Mouse (Mus musculus): ENCODE data around the gene Cpd. TPM values are rescaled to one million over a fixed set of nuclear protein-coding genes. Genes with fewer than 3 reads are reported as not detected.

Gene Cpd
- 1 to 10 TPM; 3.8 to 5.5 (median 5.5) TPM for polyA plus RNA-seq (2017; shearing (Covaris generic))

DNA sequence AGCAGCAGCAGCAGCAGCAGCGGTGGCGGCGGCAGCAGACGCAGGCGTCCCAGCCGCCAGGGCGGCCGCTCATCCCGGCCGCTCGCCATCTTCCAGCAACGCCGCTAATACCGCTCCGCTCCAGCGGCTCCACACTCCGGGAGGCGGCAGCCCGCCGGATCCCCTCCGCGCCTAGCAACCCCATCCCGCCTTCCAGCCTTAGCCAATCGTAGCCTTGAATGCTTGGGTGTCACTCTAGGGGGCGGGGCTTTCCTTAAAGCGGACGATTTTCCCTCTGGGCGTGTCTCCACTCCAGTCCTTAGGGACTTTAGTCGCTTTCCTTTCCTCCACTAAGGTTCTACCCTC lies at the start of gene Cpd:
TSS of gene Cpd (minus strand) at position 141 of the 345 bp plus-strand sequence.
- peak; percentile 78 for ATAC-seq

DNA sequence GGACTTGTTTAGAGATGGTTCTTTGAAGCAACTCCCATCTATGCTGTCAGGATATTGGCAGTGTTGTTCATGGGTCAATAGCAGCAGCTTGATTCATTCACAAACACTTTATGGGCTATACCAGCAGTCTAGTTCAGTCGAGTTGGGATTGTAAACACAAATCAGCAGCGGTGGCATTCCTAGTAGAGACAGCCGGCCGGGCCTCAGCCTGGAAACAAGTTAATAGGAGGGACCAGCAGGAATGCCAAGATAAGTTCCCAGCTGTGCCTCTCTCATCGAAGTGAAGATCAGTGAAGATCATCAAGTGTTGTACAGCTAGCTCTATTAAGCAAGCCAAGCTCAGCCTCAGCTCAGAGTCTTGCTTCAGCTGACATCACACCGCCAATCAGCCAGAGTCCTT lies 49.5 kb upstream of the Cpd start:
- no peak for ATAC-seq

GRCm38 (mm10) chr11:76894240-76894639 lies 47.4 kb upstream of the Cpd start:
- ATAC-seq, result no peak

DNA sequence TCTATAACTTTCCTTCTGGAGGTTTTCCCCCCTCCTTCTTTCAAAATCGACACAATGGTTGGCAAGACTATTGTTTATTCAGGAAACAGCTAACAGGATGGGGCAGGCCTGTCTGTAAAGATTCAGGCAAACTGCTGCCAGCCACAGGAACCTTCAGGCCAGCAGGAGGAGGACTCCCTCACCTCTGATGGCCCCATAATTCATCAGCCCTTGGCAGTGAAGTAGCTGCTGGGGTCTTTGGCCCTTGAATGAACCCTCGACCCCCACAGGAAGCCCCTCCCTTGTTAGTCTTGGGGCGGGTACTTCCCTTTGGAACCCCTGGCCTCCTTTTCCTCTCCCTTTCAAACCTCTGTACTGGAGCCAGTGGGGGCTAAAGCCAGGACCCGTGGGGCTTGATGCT lies 46.8 kb upstream of the Cpd start:
- ATAC-seq, result no peak

- no peak for ATAC-seq
Measured at GRCm38 (mm10) chr11:76892972-76893371, 46.2 kb upstream of the Cpd start.

DNA sequence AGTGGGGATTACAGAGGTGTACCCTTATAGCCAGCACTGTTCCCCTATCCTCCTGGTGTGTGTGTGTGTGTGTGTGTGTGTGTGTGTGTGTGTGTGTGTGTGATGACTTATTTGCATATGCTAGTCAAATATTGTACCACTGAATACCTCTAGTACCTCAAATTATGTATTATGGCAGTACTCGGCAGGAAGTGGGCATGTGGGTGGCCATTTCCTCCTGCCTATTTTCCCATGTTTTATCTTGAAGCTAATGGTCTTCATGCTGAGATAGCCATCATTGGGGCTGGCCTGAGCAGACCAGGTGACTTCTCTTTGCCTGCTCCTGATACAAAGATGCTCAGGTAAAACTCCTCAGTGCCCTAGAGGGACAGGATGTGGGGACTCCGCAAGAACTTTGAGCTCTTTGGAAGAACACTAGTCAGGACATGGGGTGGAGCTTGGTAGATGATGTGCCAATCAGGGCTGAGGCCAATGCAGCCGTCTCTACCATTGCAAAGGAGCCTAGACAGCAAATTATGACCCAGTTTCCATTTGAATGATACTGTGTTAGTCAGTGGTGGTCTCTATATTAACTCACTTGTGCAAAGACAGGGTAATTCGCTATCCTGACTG lies 45.0 kb upstream of the Cpd start:
- peak; percentile 73 for ATAC-seq

DNA sequence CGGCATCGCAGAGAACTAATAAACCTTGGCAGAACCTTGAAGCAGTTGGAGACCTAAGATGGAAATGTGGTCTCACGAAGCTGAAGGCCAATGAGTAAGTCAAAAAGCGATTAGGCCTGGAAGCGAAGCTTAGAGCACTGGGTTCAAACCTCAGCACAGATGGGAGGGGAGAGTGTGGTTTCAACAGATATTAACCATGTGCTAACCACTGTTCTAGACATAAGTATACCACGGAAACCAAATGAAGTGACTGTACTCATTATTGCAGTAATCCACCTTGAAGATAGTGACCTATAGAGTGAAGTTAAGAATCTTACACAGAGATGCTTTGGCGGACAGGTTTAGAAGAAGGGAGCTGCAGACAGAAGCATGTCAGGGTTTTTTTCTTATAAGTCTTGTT lies 44.4 kb upstream of the Cpd start:
- ATAC-seq, result no peak

DNA sequence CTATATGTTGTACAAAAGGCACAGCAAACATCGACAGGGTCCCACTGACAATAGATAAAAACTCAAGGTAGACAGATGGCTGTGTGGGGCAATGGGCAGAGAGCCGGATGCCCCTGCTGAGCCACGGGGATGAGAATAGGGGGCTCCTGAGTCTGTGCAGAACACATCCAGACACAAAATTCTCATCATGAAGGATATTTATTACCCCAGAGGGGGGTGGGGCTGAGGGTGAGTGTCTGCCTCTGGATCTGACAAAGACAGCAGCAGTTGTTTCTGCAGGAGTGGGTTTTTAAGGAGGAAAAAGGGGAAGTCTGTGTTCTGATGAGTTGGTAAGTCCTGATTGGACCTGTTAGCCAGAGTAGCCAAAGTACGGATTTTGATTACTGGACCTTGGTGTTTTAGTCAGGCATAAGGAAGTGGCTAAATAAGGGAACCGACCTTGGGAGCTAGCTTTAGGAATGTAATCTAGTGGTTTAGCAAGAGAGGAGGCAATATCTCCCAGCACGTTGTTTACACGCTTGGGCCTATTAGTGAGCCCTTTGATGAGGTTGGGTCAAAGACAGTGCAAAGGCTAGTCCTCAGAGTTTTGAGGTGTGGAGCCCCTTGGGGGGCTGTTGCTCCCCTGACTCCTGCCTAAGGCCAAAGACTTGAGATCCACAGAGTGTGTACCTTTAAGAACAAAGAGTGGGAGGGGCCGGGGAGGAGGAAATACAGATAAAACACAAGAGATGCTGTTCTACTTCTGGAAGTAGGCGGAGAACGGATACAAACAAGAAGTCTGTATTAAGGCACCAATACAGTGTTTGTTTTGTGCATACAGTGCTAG lies 42.7 kb upstream of the Cpd start:
- peak; percentile 69 for ATAC-seq

DNA sequence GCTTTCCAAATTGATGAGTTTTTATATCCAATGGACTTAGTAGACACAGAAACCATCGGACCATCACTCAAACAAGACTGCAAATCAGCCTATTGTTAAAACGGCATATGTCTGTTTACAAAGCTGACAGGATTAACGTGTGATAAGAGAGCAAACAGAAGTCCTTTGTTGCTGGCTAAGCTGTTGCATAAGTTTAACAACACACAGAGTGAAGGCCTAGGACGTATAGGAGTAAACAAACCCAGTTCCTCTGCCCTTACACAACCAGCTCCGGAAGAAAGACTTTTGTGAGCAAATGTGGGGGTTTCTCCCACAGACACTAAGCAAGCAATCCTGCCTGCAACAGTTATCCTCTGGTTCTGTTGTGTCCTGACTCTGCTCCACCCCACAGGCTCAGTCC lies 37.6 kb upstream of the Cpd start:
- ATAC-seq, result no peak

DNA sequence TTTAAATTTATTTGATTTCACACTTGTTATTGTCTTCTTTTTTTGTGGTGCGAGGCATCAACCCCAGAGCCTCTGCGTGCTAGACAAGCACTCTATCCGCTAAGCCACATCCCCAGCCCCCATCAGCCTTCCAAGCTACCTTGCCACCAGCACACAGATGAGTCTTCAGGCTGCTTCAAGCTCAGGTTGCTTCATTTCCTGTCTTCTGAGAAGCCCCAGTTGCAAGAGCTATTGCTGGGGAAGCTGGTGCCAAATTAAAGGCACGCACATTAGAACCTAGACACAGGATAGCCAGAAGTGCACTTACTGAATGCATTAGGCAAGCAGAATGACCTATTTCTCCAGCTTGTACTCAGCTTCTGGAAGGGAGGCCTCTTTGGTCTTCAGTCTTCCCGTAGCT lies 33.0 kb upstream of the Cpd start:
- peak; percentile 86 for ATAC-seq

DNA sequence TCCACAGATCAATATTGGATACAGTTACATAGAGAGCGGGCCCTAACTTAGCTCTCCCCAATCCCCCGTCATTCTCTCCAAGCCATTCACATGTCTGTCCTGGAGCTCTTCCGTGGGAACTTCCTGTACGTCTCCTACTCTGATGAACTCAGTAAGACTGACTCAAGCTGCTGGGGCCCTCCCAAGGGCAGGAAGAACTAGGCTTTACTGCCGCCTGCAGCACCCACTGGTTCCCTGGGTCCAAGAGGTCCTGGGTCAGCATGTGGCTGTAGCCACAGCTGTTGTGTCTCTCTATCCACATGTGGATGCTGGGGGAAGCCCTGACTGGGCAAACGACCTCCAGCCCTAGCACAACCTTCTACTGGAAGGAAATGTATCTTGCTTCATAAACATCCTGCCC lies 27.9 kb upstream of the Cpd start:
- ATAC-seq, result peak; percentile 35

- no peak for ATAC-seq
Measured at GRCm38 (mm10) chr11:76873865-76874264, 27.0 kb upstream of the Cpd start.

DNA sequence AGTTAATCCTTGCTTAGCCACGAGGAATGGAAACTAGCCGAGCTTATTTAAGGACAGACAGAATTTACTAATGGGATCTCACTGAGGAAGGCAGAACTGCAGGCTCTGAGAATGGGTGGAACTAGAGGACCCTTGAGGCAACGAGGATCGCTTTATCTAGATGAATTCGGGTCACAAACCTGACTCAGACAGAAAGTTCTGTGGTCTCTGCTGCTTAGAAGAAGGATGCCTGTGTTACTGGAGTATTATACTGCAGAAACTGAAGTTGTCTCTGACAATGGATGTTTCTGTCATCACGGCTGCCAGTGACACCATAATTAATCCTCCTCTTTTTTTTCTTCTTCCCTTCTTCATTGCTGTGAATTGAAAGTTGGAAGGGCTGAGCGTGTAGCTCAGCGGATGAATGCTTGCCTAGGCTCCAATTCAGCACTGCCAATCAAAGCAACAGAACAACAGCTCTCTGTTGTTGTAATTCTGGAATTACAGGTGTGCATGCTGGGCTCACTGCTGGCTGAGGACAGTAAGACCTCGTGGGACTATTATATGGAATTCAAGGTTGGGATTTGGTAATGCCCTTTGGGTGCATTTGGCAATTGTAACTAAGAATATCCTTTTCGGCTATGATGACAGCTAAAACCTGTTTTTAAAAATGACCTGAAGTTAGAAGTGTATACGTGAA lies 25.9 kb upstream of the Cpd start:
- ATAC-seq, result no peak

DNA sequence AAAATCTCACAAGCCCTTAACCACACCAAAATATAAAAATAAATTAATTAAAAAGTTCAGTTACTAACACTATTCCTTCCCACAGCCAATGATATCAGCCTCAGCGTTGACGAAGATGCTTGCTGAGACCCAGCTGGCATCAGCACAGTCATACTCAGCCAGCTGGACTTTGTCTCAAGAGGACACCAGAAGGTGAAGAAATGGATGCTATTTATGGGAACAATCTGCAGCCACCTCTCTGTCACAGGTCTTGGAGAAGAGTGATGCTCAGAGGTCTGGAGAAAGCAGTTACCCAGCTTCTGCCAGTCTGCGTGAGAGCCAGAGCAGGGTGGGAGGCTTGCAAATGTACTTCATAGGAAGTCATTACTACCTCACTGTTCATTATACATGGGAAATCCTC lies 14.4 kb upstream of the Cpd start:
- ATAC-seq, result no peak

DNA sequence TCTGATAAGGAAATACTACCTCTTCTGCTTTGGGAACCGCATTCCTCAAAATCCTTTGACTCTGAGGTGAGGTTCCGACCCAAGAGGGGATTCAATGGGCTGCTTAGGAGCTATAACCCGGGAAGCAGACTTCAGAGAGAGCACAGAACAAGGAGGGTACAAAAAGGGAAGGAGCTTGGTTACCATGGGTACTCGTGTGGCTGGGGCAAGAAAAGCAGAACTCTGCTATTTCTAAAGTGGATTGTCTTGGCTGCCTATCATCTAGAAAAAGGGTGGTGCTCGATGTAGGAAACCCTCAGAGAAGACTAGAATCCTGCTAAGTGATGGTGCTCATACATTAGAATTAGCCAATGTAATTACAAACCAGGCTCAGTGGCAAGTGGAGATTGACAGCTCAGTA lies 12.4 kb upstream of the Cpd start:
- ATAC-seq, result no peak

DNA sequence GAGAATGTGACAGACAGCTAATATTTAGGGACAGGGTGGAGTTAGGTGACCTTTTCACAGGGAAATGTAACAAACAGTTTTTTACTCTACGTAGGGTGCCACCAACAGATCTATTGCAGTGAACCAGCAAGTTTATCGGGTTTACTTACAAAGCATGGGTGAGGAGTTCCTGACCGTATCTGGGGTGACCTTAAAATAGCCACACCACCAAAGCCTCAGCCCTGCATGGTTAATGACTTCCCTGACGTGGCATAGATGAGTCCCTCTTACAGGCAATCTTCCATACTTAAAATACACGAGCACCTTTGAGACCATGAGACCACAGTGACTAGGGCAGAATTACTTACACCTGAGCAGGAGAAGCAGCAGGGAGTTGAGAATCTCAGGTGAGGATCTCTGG lies 12.0 kb upstream of the Cpd start:
- no peak for ATAC-seq

DNA sequence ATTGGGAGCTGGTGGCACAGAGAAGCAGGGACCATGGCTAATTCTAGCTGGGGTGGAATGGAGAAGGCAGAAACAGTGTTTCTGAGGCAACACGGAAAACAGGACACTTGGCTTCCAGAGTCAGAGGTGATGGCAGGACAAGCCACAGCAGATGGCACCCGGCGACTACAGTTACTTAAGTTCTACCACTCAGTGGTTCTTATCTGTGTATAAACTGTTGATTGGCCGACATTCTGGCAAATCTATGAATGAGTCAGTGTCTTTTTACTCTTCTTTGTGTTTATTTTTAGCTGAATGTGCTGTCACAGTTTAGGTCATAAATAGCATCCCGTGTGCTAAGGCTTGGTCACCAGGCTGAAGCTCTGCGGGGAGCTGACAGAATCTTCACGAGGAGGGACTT lies 10.3 kb upstream of the Cpd start:
- no peak for ATAC-seq

- ATAC-seq, result no peak
Measured at GRCm38 (mm10) chr11:76856601-76857000, 9.8 kb upstream of the Cpd start.

DNA sequence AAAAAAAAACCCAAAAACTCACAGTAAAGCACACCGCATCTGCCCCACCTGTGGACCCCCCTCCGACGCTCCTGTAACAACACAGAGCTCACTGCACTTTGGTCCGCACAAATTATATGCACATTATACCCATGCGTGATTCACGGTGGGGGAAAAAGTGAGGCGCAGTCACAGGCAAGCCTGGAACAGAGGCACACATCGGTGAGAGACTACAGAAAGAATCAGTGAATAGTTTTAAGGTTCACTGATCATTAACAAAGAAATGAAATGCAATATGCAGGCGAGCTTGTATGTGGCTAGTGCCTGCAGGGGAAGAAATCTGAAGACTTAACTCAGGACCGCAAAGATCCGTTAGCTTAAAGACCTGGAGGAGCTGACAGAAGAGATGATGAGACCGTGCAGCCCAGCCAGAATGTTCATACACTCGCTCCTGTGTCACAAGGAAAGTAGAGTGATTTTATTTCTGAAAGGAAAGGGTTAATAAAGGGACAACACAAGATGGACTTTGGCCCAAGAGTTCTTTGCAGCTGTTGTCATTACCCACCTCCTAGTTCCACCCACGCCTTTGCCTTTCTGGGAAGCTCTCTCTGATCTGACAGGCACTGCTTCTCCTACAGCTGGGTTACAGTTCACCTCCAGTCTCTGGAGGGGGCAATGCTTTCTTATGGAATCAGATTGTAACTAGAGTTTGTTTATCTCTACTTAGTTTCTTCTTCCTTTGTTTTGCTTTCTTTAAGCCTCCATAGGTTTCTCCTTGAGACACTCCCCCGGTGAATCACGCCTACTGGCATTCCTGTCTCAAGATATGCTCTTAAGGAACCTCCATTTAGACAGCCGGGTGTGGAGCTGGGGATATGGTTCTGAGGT lies 7.9 kb upstream of the Cpd start:
- no peak for ATAC-seq

GRCm38 (mm10) chr11:76851512-76851911 lies 4.7 kb upstream of the Cpd start:
- no peak for ATAC-seq

GRCm38 (mm10) chr11:76849596-76849995 lies 2.8 kb upstream of the Cpd start:
- ATAC-seq, result no peak

- ATAC-seq, result no peak
Measured at GRCm38 (mm10) chr11:76848081-76848480, 1.3 kb upstream of the Cpd start.

- no peak for ATAC-seq
Measured at GRCm38 (mm10) chr11:76847354-76847753, 536 bp upstream of the Cpd start.

All from inflammation-experienced regulatory T-cells, adult 6 months (primary cell).